Mouse (Mus musculus): ENCODE results near the gene Zfp385c. TPM values are rescaled to one million over a fixed set of nuclear protein-coding genes. Genes with fewer than 3 reads are reported as not detected.

Gene Zfp385c
- total RNA-seq (2015), result not detected in 2 replicates
- total RNA-seq (2017), result not detected in 2 replicates

GRCm38 (mm10) chr11:100692164-100692616, at the start of gene Zfp385c:
TSS of gene Zfp385c (minus strand) at chr11:100692455.
- 0 out of 2 replicates have a peak, but pooled peaks have one; percentile 18 for ATAC-seq (replicated peaks; ENCODE audit: poor library complexity)

GRCm38 (mm10) chr11:100741348-100741747, 49.1 kb upstream of the Zfp385c start:
- ATAC-seq (replicated peaks; ENCODE audit: poor library complexity), result no peak

- ATAC-seq (replicated peaks; ENCODE audit: poor library complexity), result no peak
Observed at GRCm38 (mm10) chr11:100738749-100739148, 46.5 kb upstream of the Zfp385c start.

GRCm38 (mm10) chr11:100738066-100738604, 45.9 kb upstream of the Zfp385c start, which contains the start of gene Rab5c:
TSS of gene Rab5c (minus strand) at chr11:100738215.
- ATAC-seq (replicated peaks; ENCODE audit: poor library complexity), result peak; percentile 92

GRCm38 (mm10) chr11:100737105-100737733, 45.0 kb upstream of the Zfp385c start:
- ATAC-seq (replicated peaks; ENCODE audit: poor library complexity), result peak; percentile 64

- no peak for ATAC-seq (replicated peaks; ENCODE audit: poor library complexity)
Observed at GRCm38 (mm10) chr11:100736746-100737080, 44.5 kb upstream of the Zfp385c start.

GRCm38 (mm10) chr11:100735954-100736745, 43.9 kb upstream of the Zfp385c start:
- ATAC-seq (replicated peaks; ENCODE audit: poor library complexity), result no peak

GRCm38 (mm10) chr11:100735134-100735865, 43.0 kb upstream of the Zfp385c start:
- ATAC-seq (replicated peaks; ENCODE audit: poor library complexity), result no peak

- peak; percentile 34; the same call in 1 of the 2 replicates for ATAC-seq (replicated peaks; ENCODE audit: poor library complexity)
Observed at GRCm38 (mm10) chr11:100730477-100731205, 38.4 kb upstream of the Zfp385c start.

- ATAC-seq (replicated peaks; ENCODE audit: poor library complexity), result no peak
Observed at GRCm38 (mm10) chr11:100729976-100730375, 37.7 kb upstream of the Zfp385c start.

- no peak for ATAC-seq (replicated peaks; ENCODE audit: poor library complexity)
Observed at GRCm38 (mm10) chr11:100728601-100729000, 36.3 kb upstream of the Zfp385c start.

- no peak for ATAC-seq (replicated peaks; ENCODE audit: poor library complexity)
Observed at GRCm38 (mm10) chr11:100727201-100727600, 34.9 kb upstream of the Zfp385c start.

- no peak; the same call in 1 of the 2 replicates for ATAC-seq (replicated peaks; ENCODE audit: poor library complexity)
Observed at GRCm38 (mm10) chr11:100724919-100725512, 32.8 kb upstream of the Zfp385c start.

- ATAC-seq (replicated peaks; ENCODE audit: poor library complexity), result no peak
Observed at GRCm38 (mm10) chr11:100722493-100723028, 30.3 kb upstream of the Zfp385c start.

GRCm38 (mm10) chr11:100721776-100722492, 29.7 kb upstream of the Zfp385c start:
- peak; percentile 82 for ATAC-seq (replicated peaks; ENCODE audit: poor library complexity)

GRCm38 (mm10) chr11:100721254-100721653, 29.0 kb upstream of the Zfp385c start:
- ATAC-seq (replicated peaks; ENCODE audit: poor library complexity), result no peak

GRCm38 (mm10) chr11:100720345-100720744, 28.1 kb upstream of the Zfp385c start:
- ATAC-seq (replicated peaks; ENCODE audit: poor library complexity), result no peak

GRCm38 (mm10) chr11:100719893-100720292, 27.6 kb upstream of the Zfp385c start:
- no peak for ATAC-seq (replicated peaks; ENCODE audit: poor library complexity)

- ATAC-seq (replicated peaks; ENCODE audit: poor library complexity), result no peak
Observed at GRCm38 (mm10) chr11:100719312-100719711, 27.1 kb upstream of the Zfp385c start.

Data from megakaryocyte progenitor cell, adult 5-6 weeks (primary cell).